Mouse (Mus musculus): ENCODE data around the gene Slc39a11.

Gene Slc39a11

GRCm38 (mm10) chr11:113649353-113650210 is at the start of gene Slc39a11:
Gene Slc39a11 (minus strand): TSS chr11:113650079.
- in situ Hi-C loops (cut with MboI; ENCODE audit: unreplicated experiment in 2 of 2): loop anchor here (5.0 to 10.0 kb wide), 3 partner anchors 33 to 165 kb away; partner anchors contain the start of genes D11Wsu47e (in 2 of the 2) and Fam104a (in 2 of the 2)

GRCm38 (mm10) chr11:113699643-113700042 is 49.8 kb upstream of the Slc39a11 start:
- in situ Hi-C loops (cut with MboI; ENCODE audit: unreplicated experiment in 2 of 2): loop anchor here (10.0 to 25.0 kb wide), 3 partner anchors 935 to 1463 kb away; partner anchors contain the start of gene Slc9a3r1 (in 1 of the 2)

- in situ Hi-C loops (cut with MboI; ENCODE audit: unreplicated experiment in 2 of 2): loop anchor here in 1 of 2 experiments (25.0 kb wide), 2 partner anchors 1214 to 1464 kb away; partner anchors contain the start of gene Slc9a3r1
Observed at GRCm38 (mm10) chr11:113698013-113698545, 48.2 kb upstream of the Slc39a11 start.

- in situ Hi-C loops (cut with MboI; ENCODE audit: unreplicated experiment in 2 of 2): loop anchor here in 1 of 2 experiments (25.0 kb wide), 2 partner anchors 1215 to 1465 kb away; partner anchors contain the start of gene Slc9a3r1
Observed at GRCm38 (mm10) chr11:113697571-113697970, 47.7 kb upstream of the Slc39a11 start.

GRCm38 (mm10) chr11:113691851-113692250 is 42.0 kb upstream of the Slc39a11 start:
- in situ Hi-C loops (cut with MboI; ENCODE audit: unreplicated experiment in 2 of 2): loop anchor here in 1 of 2 experiments (25.0 kb wide), 2 partner anchors 1220 to 1470 kb away; partner anchors contain the start of gene Slc9a3r1

- in situ Hi-C loops (cut with MboI; ENCODE audit: unreplicated experiment in 2 of 2): loop anchor here in 1 of 2 experiments (25.0 kb wide), 2 partner anchors 1221 to 1471 kb away; partner anchors contain the start of gene Slc9a3r1
Observed at GRCm38 (mm10) chr11:113691318-113691717, 41.4 kb upstream of the Slc39a11 start.

GRCm38 (mm10) chr11:113690506-113690905 is 40.6 kb upstream of the Slc39a11 start:
- in situ Hi-C loops (cut with MboI; ENCODE audit: unreplicated experiment in 2 of 2): loop anchor here in 1 of 2 experiments (25.0 kb wide), 2 partner anchors 1222 to 1472 kb away; partner anchors contain the start of gene Slc9a3r1

- in situ Hi-C loops (cut with MboI; ENCODE audit: unreplicated experiment in 2 of 2): loop anchor here in 1 of 2 experiments (25.0 kb wide), 2 partner anchors 1225 to 1475 kb away; partner anchors contain the start of gene Slc9a3r1
Observed at GRCm38 (mm10) chr11:113687031-113687430, 37.2 kb upstream of the Slc39a11 start.

- in situ Hi-C loops (cut with MboI; ENCODE audit: unreplicated experiment in 2 of 2): loop anchor here (5.0 to 25.0 kb wide), 3 partner anchors 38 to 1477 kb away; partner anchors contain the start of genes Cog1 (in 2 of the 2) and Slc9a3r1 (in 1 of the 2)
Observed at GRCm38 (mm10) chr11:113684707-113685426, 35.0 kb upstream of the Slc39a11 start.

- in situ Hi-C loops (cut with MboI; ENCODE audit: unreplicated experiment in 2 of 2): loop anchor here (5.0 to 25.0 kb wide), 3 partner anchors 37 to 1478 kb away; partner anchors contain the start of genes Cog1 (in 2 of the 2) and Slc9a3r1 (in 1 of the 2)
Observed at GRCm38 (mm10) chr11:113683957-113684706, 34.3 kb upstream of the Slc39a11 start, which contains the start of the genes Fam104a and D11Wsu47e. Gene Fam104a (minus strand): TSS chr11:113684155. Gene D11Wsu47e (plus strand): TSS chr11:113684412.

GRCm38 (mm10) chr11:113683627-113683956 is 33.7 kb upstream of the Slc39a11 start:
- in situ Hi-C loops (cut with MboI; ENCODE audit: unreplicated experiment in 2 of 2): loop anchor here (5.0 to 25.0 kb wide), 3 partner anchors 36 to 1479 kb away; partner anchors contain the start of genes Cog1 (in 2 of the 2) and Slc9a3r1 (in 1 of the 2)

- in situ Hi-C loops (cut with MboI; ENCODE audit: unreplicated experiment in 2 of 2): loop anchor here (5.0 to 25.0 kb wide), 3 partner anchors 36 to 1479 kb away; partner anchors contain the start of genes Cog1 (in 2 of the 2) and Slc9a3r1 (in 1 of the 2)
Observed at GRCm38 (mm10) chr11:113682897-113683626, 33.2 kb upstream of the Slc39a11 start.

GRCm38 (mm10) chr11:113681979-113682378 is 32.1 kb upstream of the Slc39a11 start:
- in situ Hi-C loops (cut with MboI; ENCODE audit: unreplicated experiment in 2 of 2): loop anchor here (5.0 to 25.0 kb wide), 3 partner anchors 35 to 1480 kb away; partner anchors contain the start of genes Cog1 (in 2 of the 2) and Slc9a3r1 (in 1 of the 2)

GRCm38 (mm10) chr11:113680954-113681353 is 31.1 kb upstream of the Slc39a11 start:
- in situ Hi-C loops (cut with MboI; ENCODE audit: unreplicated experiment in 2 of 2): loop anchor here (5.0 to 25.0 kb wide), 3 partner anchors 34 to 1481 kb away; partner anchors contain the start of genes Cog1 (in 2 of the 2) and Slc9a3r1 (in 1 of the 2)

GRCm38 (mm10) chr11:113678373-113678772 is 28.5 kb upstream of the Slc39a11 start:
- in situ Hi-C loops (cut with MboI; ENCODE audit: unreplicated experiment in 2 of 2): loop anchor here in 1 of 2 experiments (25.0 kb wide), 2 partner anchors 1234 to 1484 kb away; partner anchors contain the start of gene Slc9a3r1

GRCm38 (mm10) chr11:113677378-113677777 is 27.5 kb upstream of the Slc39a11 start:
- in situ Hi-C loops (cut with MboI; ENCODE audit: unreplicated experiment in 2 of 2): loop anchor here in 1 of 2 experiments (25.0 kb wide), 2 partner anchors 1235 to 1485 kb away; partner anchors contain the start of gene Slc9a3r1

- in situ Hi-C loops (cut with MboI; ENCODE audit: unreplicated experiment in 2 of 2): loop anchor here in 1 of 2 experiments (25.0 kb wide), 2 partner anchors 1235 to 1485 kb away; partner anchors contain the start of gene Slc9a3r1
Observed at GRCm38 (mm10) chr11:113676847-113677246, 27.0 kb upstream of the Slc39a11 start.

GRCm38 (mm10) chr11:113674595-113674994 is 24.7 kb upstream of the Slc39a11 start:
- in situ Hi-C loops (cut with MboI; ENCODE audit: unreplicated experiment in 2 of 2): no loop called here

Measured in v-Abl transformed pro-B cells (cell line).